ENCODE assay signal across 8 mouse cellular contexts in the genomic region with DNA sequence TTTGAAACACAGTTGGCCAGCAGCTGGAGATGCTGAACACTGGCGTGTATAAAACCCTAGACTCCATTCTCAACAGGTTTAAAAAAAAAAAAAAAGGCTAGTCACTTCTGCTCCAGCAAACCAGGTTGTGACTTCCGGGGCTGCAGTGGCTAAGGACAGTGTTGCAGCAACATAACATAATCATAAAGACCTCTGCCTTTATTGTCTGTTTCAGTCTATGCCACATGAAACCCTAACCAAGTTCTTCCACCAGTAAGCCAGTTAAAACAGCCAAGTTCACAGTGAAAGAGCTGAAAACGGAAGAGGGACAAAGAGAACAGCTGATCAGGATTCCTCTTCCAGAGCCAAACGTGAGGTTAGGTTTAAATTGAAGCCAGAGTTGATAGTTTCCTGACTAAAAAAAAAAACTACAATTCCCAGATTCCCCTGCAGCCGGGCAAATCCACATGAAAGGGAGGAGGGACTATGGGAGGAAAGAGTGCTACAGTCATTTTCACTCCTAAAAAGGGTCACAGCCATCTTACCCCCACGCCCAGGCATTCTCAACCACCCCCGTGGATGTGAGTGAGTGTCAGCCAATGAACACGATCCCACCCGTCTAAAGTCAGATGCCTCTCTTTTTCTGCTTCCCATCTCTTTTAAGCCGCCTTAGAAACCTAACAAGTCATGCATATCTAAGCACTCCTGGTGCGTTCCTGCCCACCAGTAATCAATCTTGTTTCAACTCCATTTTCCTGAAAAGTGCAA.
DNase-seq lines count a peak whose midpoint lies in the region; ATAC-seq lines count a peak whose summit lies in the region.

No protein-coding gene starts in this region.

- no peaks in the 10 kb centered on the region for H3K36me3 ChIP-seq in embryonic facial prominence, embryonic 13.5 days
- H3K36me3 ChIP-seq in heart, embryonic 12.5 days, result no peaks in the 10 kb centered on the region
- no peaks in the 10 kb centered on the region for H3K36me3 ChIP-seq in liver, embryonic 11.5 days (ENCODE audit: control insufficient read depth, insufficient read depth, low read length)

- peak; percentile 66; the same call in 1 of the 2 replicates for ATAC-seq in embryonic facial prominence, embryonic 13.5 days (ENCODE audit: insufficient number of reproducible peaks, insufficient read depth, low FRiP score, low TSS enrichment, low read depth)
- peak; percentile 59; the same call in 1 of the 2 replicates for ATAC-seq in heart, embryonic 12.5 days (ENCODE audit: insufficient number of reproducible peaks, low FRiP score)
- 0 out of 2 replicates have a peak, but pooled peaks have one; percentile 21 for ATAC-seq in liver, embryonic 11.5 days (replicated peaks; ENCODE audit: low FRiP score)
- ATAC-seq in monocyte, adult 5-6 weeks (replicated peaks; ENCODE audit: insufficient number of reproducible peaks, low FRiP score, low TSS enrichment, poor library complexity, severe bottlenecking), result 0 out of 2 replicates have a peak, but pooled peaks have one; percentile 24

- H3K27ac ChIP-seq in embryonic facial prominence, embryonic 13.5 days, result peak overlapping the region; percentile 39; the same call in 1 of the 2 replicates
- H3K27ac ChIP-seq in heart, embryonic 12.5 days (ENCODE audit: poor library complexity, severe bottlenecking), result no peak overlapping the region
- H3K27ac ChIP-seq in liver, embryonic 11.5 days (ENCODE audit: low read depth, low read length), result no peak overlapping the region

- peak overlapping the region; percentile 44 for H3K4me3 ChIP-seq in embryonic facial prominence, embryonic 13.5 days
- peak overlapping the region; percentile 48 for H3K4me3 ChIP-seq in heart, embryonic 12.5 days
- H3K4me3 ChIP-seq in liver, embryonic 11.5 days (ENCODE audit: low read depth, low read length), result peak overlapping the region; percentile 33

- H3K4me2 ChIP-seq in embryonic facial prominence, embryonic 13.5 days, result peak overlapping the region; percentile 59
- peak overlapping the region; percentile 74 for H3K4me2 ChIP-seq in heart, embryonic 12.5 days
- peak overlapping the region; percentile 50 for H3K4me2 ChIP-seq in liver, embryonic 11.5 days

- H3K27me3 ChIP-seq in embryonic facial prominence, embryonic 13.5 days, result no peaks in the 10 kb centered on the region
- no peaks in the 10 kb centered on the region for H3K27me3 ChIP-seq in heart, embryonic 12.5 days (replicated peaks)
- no peaks in the 10 kb centered on the region for H3K27me3 ChIP-seq in liver, embryonic 11.5 days (replicated peaks; ENCODE audit: control insufficient read depth, insufficient read depth, low read length)

- H3K9me3 ChIP-seq in embryonic facial prominence, embryonic 13.5 days, result no peaks in the 10 kb centered on the region
- no peaks in the 10 kb centered on the region for H3K9me3 ChIP-seq in heart, embryonic 12.5 days (replicated peaks)
- H3K9me3 ChIP-seq in liver, embryonic 11.5 days (ENCODE audit: control insufficient read depth, low read length), result no peaks in the 10 kb centered on the region

- peak overlapping the region; percentile 54 for H3K9ac ChIP-seq in embryonic facial prominence, embryonic 13.5 days
- peak overlapping the region; percentile 47; the same call in 1 of the 2 replicates for H3K9ac ChIP-seq in heart, embryonic 12.5 days
- H3K9ac ChIP-seq in liver, embryonic 11.5 days (ENCODE audit: low read depth, low read length), result peak overlapping the region; percentile 27; the same call in 1 of the 2 replicates

- DNase-seq in urinary bladder, postnatal 14 days (ENCODE audit: low spot score), result peak; percentile 18
- no peak for DNase-seq in urinary bladder, postnatal 25 days (ENCODE audit: low spot score)
- DNase-seq in kidney, postnatal 10 days, result peak; percentile 51
- DNase-seq in liver, embryonic 11.5 days (ENCODE audit: low spot score), result peak; percentile 53
- DNase-seq in yolk sac, embryonic 10.5 days (ENCODE audit: low spot score), result peak; percentile 65

- 12% methylated on average over 11 of the region's 11 CpGs for WGBS in embryonic facial prominence, embryonic 13.5 days
- WGBS in heart, embryonic 12.5 days, result 15% methylated on average over 11 of the region's 11 CpGs
- WGBS in liver, embryonic 11.5 days, result 18% methylated on average over 11 of the region's 11 CpGs

- 0 out of 2 replicates have a peak, but pooled peaks cover 10% of the 10 kb centered on the region for H3K4me1 ChIP-seq in embryonic facial prominence, embryonic 13.5 days
- peaks cover 4% of the 10 kb centered on the region; the same call in 1 of the 2 replicates for H3K4me1 ChIP-seq in heart, embryonic 12.5 days (replicated peaks)
- H3K4me1 ChIP-seq in liver, embryonic 11.5 days (replicated peaks; ENCODE audit: control insufficient read depth, insufficient read depth, low read length), result peaks cover 14% of the 10 kb centered on the region
